Mouse (Mus musculus): ENCODE data around the gene Cyp26c1.

Cyp26c1 gene

DNA sequence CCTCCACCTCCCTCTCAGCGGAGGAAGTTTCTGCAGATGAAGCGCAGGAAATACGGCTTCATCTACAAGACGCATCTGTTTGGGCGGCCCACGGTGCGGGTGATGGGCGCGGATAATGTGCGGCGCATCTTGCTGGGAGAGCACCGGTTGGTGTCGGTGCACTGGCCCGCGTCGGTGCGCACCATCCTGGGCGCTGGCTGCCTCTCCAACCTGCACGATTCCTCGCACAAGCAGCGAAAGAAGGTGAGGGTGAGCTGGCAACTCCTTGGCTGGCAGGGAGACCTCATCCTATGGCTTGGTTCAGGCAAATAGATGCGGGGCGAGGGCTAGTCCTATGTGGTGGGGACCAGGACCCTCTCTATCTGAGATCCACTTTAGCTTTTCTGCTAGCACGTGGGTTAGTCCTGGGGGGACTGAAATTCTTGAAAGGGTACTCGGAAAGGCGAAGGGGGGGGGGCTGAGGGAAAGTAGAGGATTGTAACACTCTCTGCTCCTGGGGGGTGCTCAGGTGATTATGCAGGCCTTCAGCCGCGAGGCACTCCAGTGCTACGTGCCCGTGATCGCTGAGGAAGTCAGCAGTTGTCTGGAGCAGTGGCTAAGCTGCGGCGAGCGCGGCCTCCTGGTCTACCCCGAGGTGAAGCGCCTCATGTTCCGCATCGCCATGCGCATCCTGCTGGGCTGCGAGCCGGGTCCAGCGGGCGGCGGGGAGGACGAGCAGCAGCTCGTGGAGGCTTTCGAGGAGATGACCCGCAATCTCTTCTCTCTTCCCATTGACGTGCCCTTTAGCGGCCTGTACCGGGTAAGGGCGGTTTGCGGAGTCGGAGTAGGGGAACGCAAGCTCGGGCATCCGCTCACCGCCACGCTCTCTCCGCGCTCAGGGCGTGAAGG is 13.1 kb downstream of the Cyp26c1 start:
- WGBS, result 2% methylated on average over 63 of the region's 63 CpGs

DNA sequence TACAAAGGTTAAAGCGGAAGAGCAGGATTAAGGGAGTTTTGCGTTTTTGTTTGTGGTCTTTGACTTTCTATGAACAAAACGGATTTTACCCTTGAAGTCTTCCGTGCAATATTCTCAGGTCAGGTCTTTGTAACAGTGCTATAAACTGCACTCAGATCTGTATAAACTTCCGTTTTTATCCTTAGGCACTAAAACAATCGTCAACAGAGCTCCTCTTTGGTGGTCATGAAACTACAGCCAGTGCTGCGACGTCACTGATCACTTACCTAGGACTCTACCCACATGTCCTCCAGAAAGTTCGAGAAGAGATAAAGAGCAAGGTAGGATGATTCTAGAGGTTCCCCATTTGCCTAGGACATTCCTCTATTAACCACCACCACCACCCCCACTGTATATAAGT is 14.3 kb downstream of the Cyp26c1 start:
- WGBS, result 47% methylated on average over 9 of the region's 9 CpGs

GRCm38 (mm10) chr19:37702377-37703076 is 17.1 kb downstream of the Cyp26c1 start:
- 86% methylated on average over 21 of the region's 21 CpGs for WGBS

GRCm38 (mm10) chr19:37703902-37704509 is 18.6 kb downstream of the Cyp26c1 start:
- 7% methylated on average over 3 of the region's 3 CpGs for WGBS

DNA sequence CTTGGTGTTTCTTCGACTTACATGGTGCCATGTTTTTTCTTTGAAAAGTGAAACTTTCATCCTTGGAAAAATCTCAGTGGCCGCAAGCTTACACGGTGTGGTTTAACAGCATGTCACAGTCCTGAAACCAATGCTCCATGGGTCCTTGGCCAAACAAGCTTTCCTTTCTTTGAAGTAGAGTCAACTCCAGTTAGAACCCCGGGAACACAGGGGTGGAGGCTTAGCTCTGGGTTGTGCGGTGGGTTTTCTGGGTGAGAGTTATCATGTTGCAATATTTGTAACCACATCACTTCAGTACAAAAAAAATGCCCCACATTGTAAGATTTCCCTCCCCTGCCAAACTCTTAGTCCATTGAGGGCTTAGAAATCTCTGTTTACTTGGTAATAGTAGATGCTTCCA is 20.3 kb downstream of the Cyp26c1 start:
- 90% methylated on average over 5 of the region's 5 CpGs for WGBS

- WGBS, result 45% methylated on average over 10 of the region's 10 CpGs
Observed at GRCm38 (mm10) chr19:37714681-37715080, 29.3 kb downstream of the Cyp26c1 start.

DNA sequence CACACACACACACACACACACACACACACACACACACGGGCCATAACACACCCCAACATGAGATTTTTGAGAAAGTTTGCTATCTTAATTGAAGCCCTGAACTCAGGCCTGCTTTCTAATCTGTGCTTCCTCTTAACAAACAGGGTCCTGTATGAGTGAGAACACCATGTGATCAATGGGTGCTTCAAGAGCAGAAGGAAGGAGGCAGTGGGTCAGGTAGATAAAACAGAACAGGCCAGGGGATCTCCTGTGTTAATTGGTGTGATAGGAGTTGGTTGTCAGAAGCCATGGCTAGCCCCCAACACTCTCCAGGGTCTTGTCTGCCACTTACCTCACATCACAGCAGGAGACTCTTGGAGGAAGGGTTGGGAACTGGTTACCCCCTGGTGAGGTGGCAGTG is 30.6 kb downstream of the Cyp26c1 start:
- 82% methylated on average over 1 of the region's 1 CpGs for WGBS

- 76% methylated on average over 12 of the region's 12 CpGs for WGBS
Observed at GRCm38 (mm10) chr19:37716524-37717175, 31.3 kb downstream of the Cyp26c1 start.

- 41% methylated on average over 1 of the region's 1 CpGs for WGBS
Observed at GRCm38 (mm10) chr19:37719166-37719565, 33.8 kb downstream of the Cyp26c1 start.

- 96% methylated on average over 5 of the region's 5 CpGs for WGBS
Observed at GRCm38 (mm10) chr19:37724591-37724990, 39.2 kb downstream of the Cyp26c1 start.

- 93% methylated on average over 7 of the region's 7 CpGs for WGBS
Observed at GRCm38 (mm10) chr19:37726585-37726984, 41.2 kb downstream of the Cyp26c1 start.

DNA sequence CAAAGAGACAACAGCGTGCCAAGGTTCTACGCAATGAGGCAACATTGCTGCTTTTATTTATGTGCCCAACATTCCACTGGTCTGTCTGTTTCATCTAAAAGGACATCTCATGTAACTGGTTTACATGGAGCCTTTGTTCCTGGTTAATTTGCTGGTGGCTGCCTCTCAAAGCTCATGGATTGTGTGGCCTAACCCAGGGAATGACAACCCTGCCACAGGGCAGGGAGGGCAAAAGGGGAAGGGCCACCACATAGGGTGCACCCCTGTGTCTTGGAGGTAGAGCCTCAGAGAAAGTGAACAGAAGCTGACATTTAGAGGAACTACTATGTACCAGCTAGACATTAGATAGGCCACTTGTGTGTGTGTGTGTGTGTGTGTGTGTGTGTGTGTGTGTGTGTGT is 42.0 kb downstream of the Cyp26c1 start:
- WGBS, result 97% methylated on average over 2 of the region's 2 CpGs

DNA sequence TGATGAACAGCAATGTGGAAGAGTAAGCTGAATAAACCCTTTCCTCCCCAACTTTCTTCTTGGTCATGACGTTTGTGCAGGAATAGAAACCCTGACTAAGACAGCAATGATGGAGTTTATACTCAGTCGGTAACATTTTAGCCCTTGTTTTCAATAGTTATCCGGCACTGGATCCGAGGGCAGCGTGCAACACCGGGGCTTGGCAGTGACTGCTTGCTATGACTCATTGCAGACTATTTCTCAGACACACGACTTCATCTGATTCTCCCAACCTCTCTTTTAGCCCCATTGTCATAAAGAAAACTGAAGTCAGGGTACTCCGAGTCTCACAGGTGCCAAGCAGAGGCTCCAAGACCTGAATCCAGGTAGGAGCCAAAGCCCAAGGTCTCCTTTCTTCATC is 50.0 kb downstream of the Cyp26c1 start:
- 75% methylated on average over 8 of the region's 8 CpGs for WGBS

GRCm38 (mm10) chr19:37738575-37738974 is 53.2 kb downstream of the Cyp26c1 start:
- WGBS, result 98% methylated on average over 3 of the region's 3 CpGs

DNA sequence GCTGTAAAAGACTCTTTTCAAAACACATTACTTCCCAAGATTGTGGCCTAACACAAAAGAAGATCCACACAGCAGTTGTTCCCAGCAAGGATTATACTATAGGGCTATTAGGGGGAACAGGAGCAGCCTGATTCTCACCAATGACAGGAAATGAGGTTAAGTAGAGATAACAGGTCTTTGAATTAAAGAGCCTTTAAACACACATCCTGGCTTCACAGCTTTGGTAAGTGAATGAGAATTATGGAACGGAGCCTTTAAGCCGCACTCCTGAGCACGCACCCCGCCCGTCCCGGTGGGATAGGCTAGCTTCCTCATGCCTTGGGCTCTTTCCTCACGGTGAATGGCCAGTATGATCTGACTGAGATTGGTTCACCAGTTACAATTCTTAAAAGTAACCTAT is 54.7 kb downstream of the Cyp26c1 start:
- WGBS, result 80% methylated on average over 7 of the region's 7 CpGs
